Mouse (Mus musculus) CH12.LX (cell line): ENCODE measurements at regions not wholly inside any gene's neighbourhood (a gene's known extent, or its start where the extent isn't known, plus 50 kb on each side); places are given as distances from the start of the nearest gene placed in this dataset.

Source experiments
- DNase-seq: peaks from one replicate; pipeline ENCODE4 v3.0.0-alpha.2; 2013; ENCODE audit errors: extremely low read depth
- H3K27ac ChIP-seq: 2 replicates; pipeline ENCODE4 v1.5.1; 2012; ENCODE audit warnings: low read depth, mild to moderate bottlenecking, control low read depth, moderate library complexity; ENCODE audit not compliant: insufficient read depth
- H3K27me3 ChIP-seq: replicated peaks from 2 replicates; pipeline ENCODE3; 2012; ENCODE audit warnings: inconsistent platforms
- H3K36me3 ChIP-seq, 2 experiments: replicated peaks in 1 of 2; 2 replicates each; pipeline versions ENCODE3 to v1.6.1; 2012; ENCODE audit warnings: inconsistent platforms in 1 of 2, low read length in 1 of 2, mild to moderate bottlenecking in 1 of 2, mixed read lengths in 1 of 2, moderate library complexity in 1 of 2; ENCODE audit not compliant: control insufficient read depth in 1 of 2, insufficient read depth in 1 of 2
- H3K4me1 ChIP-seq, 2 experiments: 2 replicates each; pipeline ENCODE4 v1.6.1; 2012; ENCODE audit warnings: inconsistent platforms in 1 of 2, moderate library complexity in 1 of 2; ENCODE audit not compliant: insufficient read depth in 2 of 2, control insufficient read depth in 1 of 2
- H3K4me2 ChIP-seq: 2 replicates; pipeline ENCODE4 v1.6.1; 2012; ENCODE audit warnings: low read depth, mild to moderate bottlenecking, control low read depth; ENCODE audit not compliant: poor library complexity, insufficient read depth, severe bottlenecking
- H3K4me3 ChIP-seq, 3 experiments: fragments of 150-350 bp in 1 of 3; sonication (generic) in 1 of 3; replicated peaks in 1 of 3; 2 replicates each; pipeline versions ENCODE3 to v1.5.1; 2011 to 2012; ENCODE audit warnings: low read depth in 2 of 3, low read length in 2 of 3, mild to moderate bottlenecking in 2 of 3, moderate library complexity in 2 of 3, control low read depth in 1 of 3, improper control_type of control experiment in 1 of 3, inconsistent platforms in 1 of 3, mixed read lengths in 1 of 3; ENCODE audit not compliant: poor library complexity in 1 of 3
- H3K79me2 ChIP-seq: replicated peaks from 2 replicates; pipeline ENCODE4 v1.6.1; 2012; ENCODE audit warnings: mild to moderate bottlenecking, moderate library complexity; ENCODE audit not compliant: control insufficient read depth, poor library complexity, insufficient read depth, severe bottlenecking; ENCODE audit errors: extremely low read depth
- H3K9ac ChIP-seq: 2 replicates; pipeline ENCODE4 v1.6.1; 2012; ENCODE audit warnings: low read depth, mild to moderate bottlenecking, control low read depth, moderate library complexity; ENCODE audit not compliant: insufficient read depth
- H3K9me3 ChIP-seq: replicated peaks from 2 replicates; pipeline ENCODE3; 2012; ENCODE audit warnings: low read length, inconsistent platforms, mixed read lengths
- BHLHE40 ChIP-seq: IDR thresholded peaks from 2 replicates; pipeline ENCODE4 v1.6.1; 2011; ENCODE audit warnings: mild to moderate bottlenecking, low read depth, low read length, improper control_type of control experiment
- CHD2 ChIP-seq: IDR thresholded peaks from 2 replicates; pipeline ENCODE4 v1.6.1; 2011; ENCODE audit warnings: low read length, improper control_type of control experiment
- CTCF ChIP-seq, 2 experiments: IDR thresholded peaks in 1 of 2; conservative IDR thresholded peaks in 1 of 2; 2 replicates each; pipeline ENCODE4 v1.5.1; 2011 to 2012; ENCODE audit warnings: low read depth in 2 of 2, low read length in 2 of 2, improper control_type of control experiment in 1 of 2, inconsistent platforms in 1 of 2, mild to moderate bottlenecking in 1 of 2, moderate library complexity in 1 of 2
- E2F4 ChIP-seq: IDR thresholded peaks from 2 replicates; pipeline ENCODE4 v1.6.1; 2011; ENCODE audit warnings: low read depth, low read length, improper control_type of control experiment; ENCODE audit not compliant: insufficient replicate concordance
- ELF1 ChIP-seq: IDR thresholded peaks from 2 replicates; pipeline ENCODE4 v1.6.1; 2014; ENCODE audit warnings: low read depth, mild to moderate bottlenecking, inconsistent platforms, low read length, improper control_type of control experiment
- EP300 ChIP-seq: IDR thresholded peaks from 2 replicates; pipeline ENCODE4 v1.6.1; 2011; ENCODE audit warnings: low read length, improper control_type of control experiment
- ETS1 ChIP-seq: conservative IDR thresholded peaks from 2 replicates; pipeline ENCODE4 v1.6.1; 2012; ENCODE audit warnings: low read depth, mild to moderate bottlenecking, inconsistent platforms, low read length, improper control_type of control experiment, moderate library complexity
- HCFC1 ChIP-seq: IDR thresholded peaks from 2 replicates; pipeline ENCODE4 v1.6.1; 2012; ENCODE audit warnings: low read depth, mild to moderate bottlenecking, inconsistent platforms, low read length, improper control_type of control experiment
- IRF4 ChIP-seq: IDR thresholded peaks from 2 replicates; pipeline ENCODE4 v1.6.1; 2014; ENCODE audit warnings: low read depth, mild to moderate bottlenecking, inconsistent platforms, low read length, improper control_type of control experiment
- JUN ChIP-seq: IDR thresholded peaks from 2 replicates; pipeline ENCODE4 v1.6.1; 2011; ENCODE audit warnings: low read depth, mild to moderate bottlenecking, low read length, improper control_type of control experiment, moderate library complexity; ENCODE audit not compliant: insufficient read depth
- JUND ChIP-seq: conservative IDR thresholded peaks from 2 replicates; pipeline ENCODE4 v1.6.1; 2011; ENCODE audit warnings: low read depth, low read length, improper control_type of control experiment
- KAT2A ChIP-seq: IDR thresholded peaks from 2 replicates; pipeline ENCODE4 v1.6.1; 2012; ENCODE audit warnings: low read length, improper control_type of control experiment, inconsistent platforms; ENCODE audit not compliant: insufficient replicate concordance
- MAX ChIP-seq: IDR thresholded peaks from 2 replicates; pipeline ENCODE4 v1.6.1; 2011; ENCODE audit warnings: low read length, improper control_type of control experiment
- MAZ ChIP-seq: IDR thresholded peaks from 2 replicates; pipeline ENCODE4 v1.6.1; 2012; ENCODE audit warnings: low read depth, mild to moderate bottlenecking, inconsistent platforms, low read length, improper control_type of control experiment, moderate library complexity
- MEF2A ChIP-seq: IDR thresholded peaks from 2 replicates; pipeline ENCODE4 v1.6.1; 2014; ENCODE audit warnings: low read depth, mild to moderate bottlenecking, inconsistent platforms, low read length, improper control_type of control experiment, borderline replicate concordance
- MXI1 ChIP-seq: IDR thresholded peaks from 2 replicates; pipeline ENCODE4 v1.6.1; 2011; ENCODE audit warnings: mild to moderate bottlenecking, low read depth, low read length, improper control_type of control experiment
- MYC ChIP-seq: IDR thresholded peaks from 2 replicates; pipeline ENCODE4 v1.6.1; 2011; ENCODE audit warnings: low read depth, mild to moderate bottlenecking, improper control_type of control experiment, low read length
- NRF1 ChIP-seq: IDR thresholded peaks from 2 replicates; pipeline ENCODE4 v1.6.1; 2014; ENCODE audit warnings: low read depth, mild to moderate bottlenecking, inconsistent platforms, low read length, improper control_type of control experiment, moderate library complexity
- PAX5 ChIP-seq: IDR thresholded peaks from 2 replicates; pipeline ENCODE4 v1.6.1; 2012; ENCODE audit warnings: low read length, inconsistent platforms, mixed read lengths
- POLR2A ChIP-seq: IDR thresholded peaks from 2 replicates; pipeline ENCODE4 v1.6.1; 2011; ENCODE audit warnings: low read depth, mild to moderate bottlenecking, improper control_type of control experiment, low read length
- POLR2AphosphoS2 ChIP-seq: IDR thresholded peaks from 2 replicates; pipeline ENCODE4 v1.6.1; 2011; ENCODE audit warnings: low read depth, low read length, improper control_type of control experiment
- RAD21 ChIP-seq: IDR thresholded peaks from 2 replicates; pipeline ENCODE4 v1.6.1; 2011; ENCODE audit warnings: low read depth, mild to moderate bottlenecking, low read length, improper control_type of control experiment, moderate library complexity
- RCOR1 ChIP-seq: conservative IDR thresholded peaks from 2 replicates; pipeline ENCODE4 v1.6.1; 2012; ENCODE audit warnings: low read depth, mild to moderate bottlenecking, inconsistent platforms, low read length, improper control_type of control experiment
- SIN3A ChIP-seq: IDR thresholded peaks from 2 replicates; pipeline ENCODE4 v1.6.1; 2012; ENCODE audit warnings: low read length, improper control_type of control experiment, inconsistent platforms
- SMC3 ChIP-seq: IDR thresholded peaks from 2 replicates; pipeline ENCODE4 v1.6.1; 2011; ENCODE audit warnings: low read depth, low read length, improper control_type of control experiment
- TBP ChIP-seq: conservative IDR thresholded peaks from 2 replicates; pipeline ENCODE4 v1.6.1; 2011; ENCODE audit warnings: low read depth, low read length, improper control_type of control experiment
- TCF12 ChIP-seq: IDR thresholded peaks from 2 replicates; pipeline ENCODE4 v1.6.1; 2014; ENCODE audit warnings: low read depth, mild to moderate bottlenecking, inconsistent platforms, low read length, improper control_type of control experiment
- UBTF ChIP-seq: IDR thresholded peaks from 2 replicates; pipeline ENCODE4 v1.6.1; 2012; ENCODE audit warnings: low read depth, mild to moderate bottlenecking, inconsistent platforms, low read length, improper control_type of control experiment, moderate library complexity
- USF2 ChIP-seq: conservative IDR thresholded peaks from 2 replicates; pipeline ENCODE4 v1.6.1; 2011; ENCODE audit warnings: low read depth, low read length, improper control_type of control experiment
- ZC3H11A ChIP-seq: IDR thresholded peaks from 2 replicates; pipeline ENCODE4 v1.6.1; 2012; ENCODE audit warnings: low read depth, mild to moderate bottlenecking, inconsistent platforms, low read length, improper control_type of control experiment
- ZKSCAN1 ChIP-seq: IDR thresholded peaks from 2 replicates; pipeline ENCODE4 v1.6.1; 2012; ENCODE audit warnings: low read depth, inconsistent platforms, low read length, improper control_type of control experiment, borderline replicate concordance
- ZNF384 ChIP-seq: IDR thresholded peaks from 2 replicates; pipeline ENCODE4 v1.6.1; 2012; ENCODE audit warnings: low read depth, low read length, improper control_type of control experiment, inconsistent platforms
- dilution Hi-C: fragments of 300-500 bp; cut with MboI; formaldehyde crosslinking; loops from 2 replicates; pipeline ENCODE4 v1.14.3; 2020; ENCODE audit warnings: low sequenced_read_pairs; ENCODE audit not compliant: extremely low pct_unique_long_range_greater_than_20kb, extremely low pct_ligation_motif_present
- in situ Hi-C: fragments of 300-500 bp; cut with MboI; formaldehyde crosslinking; loops from 3 replicates; pipeline ENCODE4 v1.14.3; 2019; ENCODE audit warnings: low sequenced_read_pairs, low pct_ligation_motif_present, low pct_unique_long_range_greater_than_20kb, mixed read lengths

DNA sequence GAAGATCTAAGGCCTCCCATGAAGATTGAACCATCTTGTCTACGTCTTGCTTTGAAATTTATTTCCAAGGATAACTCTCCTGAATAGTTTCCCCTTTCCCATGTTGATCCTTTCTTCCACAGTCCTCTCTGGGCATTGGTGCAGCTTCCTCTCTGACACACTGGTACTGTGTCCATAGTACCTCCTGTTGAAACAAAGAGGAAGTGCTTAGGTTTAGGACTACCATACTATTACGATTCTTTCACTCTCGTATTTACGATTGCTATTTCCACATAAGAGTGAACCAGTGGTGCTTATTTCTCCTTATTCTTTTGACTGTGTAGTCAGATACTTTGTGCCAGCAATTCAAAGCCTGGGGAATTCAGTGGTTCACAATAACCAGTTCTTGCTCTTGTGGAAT, 282.2 kb upstream of the Nrp1 start:
- H3K36me3 ChIP-seq = no peaks in the 10 kb centered on the region
- H3K9me3 ChIP-seq = no peaks in the 10 kb centered on the region
- no peaks in the 10 kb centered on the region for H3K79me2 ChIP-seq
- dilution Hi-C loops (no loop called here), in situ Hi-C loops (no loop called here)
- no peaks in the 10 kb centered on the region for H3K27me3 ChIP-seq
- H3K4me2 ChIP-seq = no peak overlapping the region
- peaks cover 16 to 40% of the 10 kb centered on the region in 2 experiments for H3K4me1 ChIP-seq
- TF ChIP-seq BHLHE40 (no peak), SMC3 (no peak), IRF4 (no peak), POLR2AphosphoS2 (no peak), PAX5 (no peak), JUND (no peak), JUN (no peak), MAZ (no peak), MAX (no peak), RCOR1 (no peak), ZNF384 (no peak), HCFC1 (no peak), SIN3A (no peak), MEF2A (no peak), TCF12 (no peak), KAT2A (no peak)
- no peak overlapping the region for H3K4me3 ChIP-seq
- no peak overlapping the region for H3K27ac ChIP-seq
- no peak for DNase-seq
- H3K9ac ChIP-seq = no peak overlapping the region

DNA sequence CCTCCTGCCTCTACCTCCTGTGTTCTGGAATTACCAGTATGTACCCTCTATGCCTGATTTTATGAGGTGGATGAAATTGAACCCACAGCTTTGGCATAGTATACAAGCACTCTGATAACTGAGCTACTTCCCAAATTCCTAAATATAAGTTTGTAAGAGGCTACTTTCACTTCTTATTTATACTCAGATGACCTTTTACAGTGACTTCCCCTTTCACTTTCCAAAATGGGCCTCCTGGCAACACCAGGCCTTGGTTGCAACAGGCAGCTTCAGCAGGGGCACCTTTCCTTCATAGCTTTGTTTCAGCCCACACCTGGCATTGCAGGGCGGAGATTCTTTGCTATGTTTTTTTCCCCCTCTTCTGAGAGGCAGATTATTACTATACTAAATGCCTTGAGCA, 279.7 kb upstream of the Nrp1 start:
- DNase-seq = peak; percentile 87
- Histone ChIP-seq H3K4me2 (peak overlapping the region; percentile 19; the same call in 1 of the 2 replicates), H3K9me3 (no peaks in the 10 kb centered on the region), H3K9ac (peak overlapping the region; percentile 56; the same call in 1 of the 2 replicates), H3K4me1 (peaks cover 16 to 40% of the 10 kb centered on the region in 2 experiments), H3K27me3 (no peaks in the 10 kb centered on the region), H3K36me3 (no peaks in the 10 kb centered on the region), H3K79me2 (no peaks in the 10 kb centered on the region), H3K27ac (no peak overlapping the region), H3K4me3 (no peak overlapping the region)
- in situ Hi-C loops (no loop called here), dilution Hi-C loops (no loop called here)
- TF ChIP-seq MAZ (peak; percentile 76), ZKSCAN1 (no peak), POLR2A (no peak), ZNF384 (0 out of 2 replicates have a peak, but pooled peaks have one; percentile 52), EP300 (peak; percentile 94), ELF1 (0 out of 2 replicates have a peak, but pooled peaks have one; percentile 22), ZC3H11A (no peak; the same call in 1 of the 2 replicates), MYC (0 out of 2 replicates have a peak, but pooled peaks have one; percentile 33), TBP (no peak), E2F4 (no peak), UBTF (no peak), SMC3 (no peak), SIN3A (peak; percentile 44; the same call in 1 of the 2 replicates), JUND (0 out of 2 replicates have a peak, but pooled peaks have one; percentile 41), MXI1 (no peak), IRF4 (peak; percentile 93), NRF1 (no peak), USF2 (no peak), CTCF (conservative IDR thresholded peaks at IDR 0.05 in 1 of 2, IDR thresholded peaks at IDR 0.05 in 1 of 2; ENCODE audit: low read depth in 2 of 2, low read length in 2 of 2) (no peak), HCFC1 (peak; percentile 47), CHD2 (peak; percentile 54), RAD21 (peak; percentile 16), KAT2A (0 out of 2 replicates have a peak, but pooled peaks have one; percentile 41), BHLHE40 (peak; percentile 83), ETS1 (peak; percentile 90), JUN (no peak), PAX5 (no peak), POLR2AphosphoS2 (no peak)
